Mouse (Mus musculus): ENCODE results near the gene Ankrd11.
"Not testable (repeated sequence)": the region's sequence is repeated elsewhere in the genome, so short reads cannot be mapped to it uniquely, and the experiment has no call there.

Gene Ankrd11

DNA sequence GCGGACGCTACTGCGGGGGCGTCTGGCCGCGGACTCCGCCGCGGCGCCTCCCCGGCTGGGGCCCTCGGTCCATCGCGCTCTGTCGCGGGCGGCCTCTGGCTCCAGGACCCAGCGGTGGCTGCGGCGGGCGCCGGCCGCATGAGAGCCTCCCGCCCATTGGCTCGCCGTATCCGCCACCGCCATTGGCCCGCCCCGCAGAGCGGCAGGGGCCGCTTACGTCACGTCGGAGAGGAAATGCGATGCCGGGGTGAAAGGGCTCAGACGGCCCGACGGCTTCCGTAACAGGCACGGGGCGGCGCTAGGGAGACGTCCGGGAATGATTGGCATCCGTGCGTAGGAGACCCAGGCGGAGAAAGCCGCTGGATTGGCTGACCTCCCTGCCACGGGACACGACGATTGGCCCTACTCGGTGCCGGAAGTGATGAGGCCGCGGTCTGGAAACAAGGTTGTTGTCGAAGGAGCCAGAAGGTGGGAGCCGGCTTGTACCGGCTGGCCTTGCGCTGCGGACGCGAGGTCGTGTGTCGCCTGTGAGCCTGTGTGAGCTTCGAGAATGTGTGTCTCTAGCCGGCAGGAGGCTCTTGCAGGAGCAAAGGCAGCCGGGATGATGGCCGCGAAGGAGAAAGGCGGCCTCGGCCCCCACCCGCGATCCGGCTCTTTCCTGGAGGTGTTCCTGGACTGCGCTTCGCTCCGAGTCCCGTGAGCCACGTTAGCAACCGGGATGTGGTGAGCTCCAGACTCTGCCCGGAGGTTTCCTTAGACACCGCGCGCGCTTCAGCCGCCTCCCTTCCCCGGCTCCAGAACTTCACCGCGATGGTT, at the start of gene Ankrd11:
TSS of gene Ankrd11 (minus strand) at position 120 of the 816 bp plus-strand sequence.
- DNase-seq (ENCODE audit: low spot score in 2 of 2): peak; percentile 100

DNA sequence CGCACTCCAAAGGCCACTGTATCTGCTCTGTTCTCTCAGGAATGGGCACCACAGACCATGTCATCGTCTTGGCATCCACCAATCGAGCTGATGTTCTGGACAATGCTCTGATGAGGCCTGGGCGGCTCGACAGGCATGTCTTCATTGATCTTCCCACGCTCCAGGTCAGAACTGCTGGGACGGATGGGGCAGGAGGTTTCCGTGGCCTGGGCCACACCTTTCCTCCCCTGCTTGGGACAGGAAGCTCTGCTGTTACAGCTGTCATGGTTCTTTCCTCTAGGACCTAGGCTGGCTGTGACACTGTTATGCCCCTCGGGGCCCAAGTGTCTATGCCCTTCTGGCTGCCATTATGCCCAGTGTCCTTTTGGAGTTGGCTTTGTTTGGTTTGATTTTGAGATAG, 45.2 kb upstream of the Ankrd11 start:
- DNase-seq (ENCODE audit: low spot score in 2 of 2): no peak

DNA sequence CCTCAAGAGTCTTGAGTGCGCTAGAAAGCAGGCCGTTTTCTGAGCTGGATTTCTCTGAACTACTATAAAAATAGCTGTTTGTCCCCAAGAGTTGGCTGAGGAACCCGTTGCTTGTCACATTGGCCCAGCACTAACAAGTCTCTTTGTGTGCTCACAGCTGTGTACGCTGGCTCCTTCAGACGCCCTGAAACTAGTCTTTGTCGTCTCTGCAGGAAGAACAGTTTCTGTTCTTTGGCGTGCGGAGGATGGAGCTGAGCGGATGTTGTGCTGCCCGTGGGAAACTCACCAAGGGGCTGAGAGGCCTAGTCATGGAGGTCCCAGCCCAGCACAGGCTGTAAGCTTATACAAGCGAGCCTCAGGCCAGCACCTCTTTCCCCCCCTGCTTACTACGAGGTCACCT, 41.5 kb upstream of the Ankrd11 start:
- DNase-seq (ENCODE audit: low spot score in 2 of 2): no peak

DNA sequence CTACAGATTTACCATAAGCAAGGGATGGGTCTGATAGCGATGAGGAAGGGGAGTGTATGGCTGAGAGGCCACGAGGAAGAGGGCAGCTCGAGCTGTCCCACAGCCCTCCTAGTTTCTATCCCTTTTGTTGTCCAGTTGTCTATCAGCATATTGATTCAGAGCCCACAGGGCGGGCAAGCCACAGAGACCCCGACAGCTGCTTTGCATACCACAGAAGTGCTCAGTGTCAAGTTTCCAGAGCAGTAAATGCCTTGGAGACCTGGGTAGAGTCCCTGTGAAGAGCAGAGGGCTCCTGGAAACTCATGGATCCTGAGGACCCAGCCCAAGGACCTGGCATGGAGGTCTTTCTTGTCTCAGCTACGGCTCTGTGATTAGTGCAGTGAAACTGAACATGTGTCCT, 40.9 kb upstream of the Ankrd11 start:
- no peak for DNase-seq (ENCODE audit: low spot score in 2 of 2)

DNA sequence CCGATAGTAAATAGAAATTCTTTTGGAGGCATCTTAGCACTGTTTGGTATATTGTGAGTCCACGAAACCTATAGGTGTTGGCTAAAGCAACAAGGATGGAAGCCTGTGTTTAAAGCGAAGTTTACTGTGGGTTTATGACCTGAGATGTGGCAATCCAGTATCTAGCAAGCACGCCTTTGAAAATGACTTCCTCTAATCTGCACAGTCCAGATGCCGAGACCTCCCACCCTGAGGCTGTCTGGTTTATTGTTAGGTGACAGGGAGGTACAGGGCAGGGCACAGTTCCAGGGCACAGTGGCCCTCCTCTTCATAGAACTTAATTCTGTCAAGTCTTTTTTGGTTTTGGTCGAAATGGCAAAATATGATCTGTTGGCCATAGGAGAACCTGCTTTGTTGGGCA, 35.1 kb upstream of the Ankrd11 start:
- DNase-seq (ENCODE audit: low spot score in 2 of 2): no peak

DNA sequence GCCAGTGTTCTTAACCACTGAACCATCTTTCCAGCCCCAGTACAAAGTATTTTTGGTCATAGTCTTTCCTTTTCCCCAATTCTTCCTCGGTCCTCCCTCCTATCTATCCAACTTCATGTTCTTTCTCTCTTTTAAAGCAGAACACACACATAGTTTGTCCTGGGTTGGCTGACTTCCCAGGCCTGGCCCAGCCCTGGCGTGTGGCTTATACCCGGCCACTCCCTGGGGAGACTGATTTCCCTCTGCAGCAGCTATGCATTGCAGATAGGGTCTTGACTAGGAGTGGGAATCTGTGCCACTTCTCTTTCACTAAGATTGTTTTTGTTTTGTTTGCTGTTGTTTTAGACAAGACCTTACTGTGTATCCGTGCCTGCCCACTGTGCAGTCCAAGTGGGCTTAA, 29.1 kb upstream of the Ankrd11 start:
- DNase-seq (ENCODE audit: low spot score in 2 of 2): peak in 1 of 2 experiments; percentile 6

DNA sequence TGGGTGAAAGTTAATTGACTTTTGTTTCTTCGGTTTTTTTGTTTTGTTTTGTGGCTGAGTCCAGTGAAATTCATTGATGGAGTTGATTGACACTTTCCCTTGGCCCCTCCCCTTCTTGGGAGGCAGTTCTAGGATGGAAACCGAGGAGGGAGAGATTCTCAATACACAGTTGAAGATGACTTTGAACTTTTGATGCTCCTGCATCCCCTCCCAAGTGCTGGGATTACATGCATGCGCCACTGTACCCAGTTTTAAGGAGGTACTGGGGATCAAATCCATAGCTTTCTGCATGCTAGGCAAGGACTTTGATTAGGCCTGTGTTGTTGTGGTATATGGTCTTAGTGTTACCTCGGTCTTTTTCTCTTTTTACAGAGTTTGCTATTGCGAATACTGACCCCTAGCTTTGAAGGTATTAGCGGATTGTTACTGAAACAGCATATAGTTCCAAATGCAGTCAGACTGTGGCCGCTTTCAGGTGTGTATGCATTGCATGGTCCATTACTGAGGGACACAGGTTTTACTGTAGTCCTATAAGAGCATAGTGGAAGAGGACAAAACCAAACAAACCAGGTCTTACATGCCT, 24.1 kb upstream of the Ankrd11 start:
- DNase-seq (ENCODE audit: low spot score in 2 of 2): no peak

DNA sequence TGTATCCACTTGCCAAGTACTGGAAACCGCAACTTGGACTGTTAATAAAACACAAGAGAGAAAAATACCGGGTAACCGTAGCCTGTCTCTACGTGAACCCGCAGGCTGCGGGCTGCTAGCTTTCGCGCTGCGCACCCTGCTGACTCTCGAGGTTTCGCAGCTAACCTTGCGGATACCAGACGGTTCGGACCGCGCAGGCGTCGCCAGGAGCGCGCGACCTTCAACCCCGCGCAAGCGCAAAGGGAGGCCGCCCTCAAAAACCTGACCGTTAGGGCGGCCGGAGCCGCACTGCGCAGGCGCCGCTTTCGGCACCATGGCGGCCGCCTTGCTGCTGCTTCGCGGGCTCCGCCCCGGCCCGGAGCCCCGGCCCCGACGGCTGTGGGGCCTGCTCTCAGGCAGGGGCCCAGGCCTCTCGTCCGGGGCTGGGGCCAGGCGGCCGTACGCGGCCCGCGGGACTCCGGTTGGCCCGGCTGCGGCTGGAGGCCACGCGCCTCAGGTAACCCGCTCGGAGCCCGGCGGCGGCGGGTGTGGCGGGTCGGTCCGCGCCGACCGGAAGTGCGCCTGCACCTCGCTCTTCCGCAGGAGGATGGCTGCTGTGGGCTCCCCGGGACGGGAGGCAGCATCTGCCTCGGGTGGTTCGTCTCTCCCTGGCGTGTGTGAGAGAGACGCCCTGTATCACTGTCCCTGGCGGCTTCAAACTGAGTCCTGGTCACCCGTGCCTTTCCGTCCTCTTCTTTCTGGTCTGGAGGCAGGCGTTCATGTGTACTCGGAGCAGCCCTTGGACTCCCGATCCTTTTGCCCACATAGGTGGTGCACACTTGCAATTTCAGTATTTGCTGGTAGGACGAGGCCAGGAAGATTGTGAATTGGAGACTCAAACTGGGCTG, 23.4 kb upstream of the Ankrd11 start:
- DNase-seq (ENCODE audit: low spot score in 2 of 2): peak; percentile 95 to 96

DNA sequence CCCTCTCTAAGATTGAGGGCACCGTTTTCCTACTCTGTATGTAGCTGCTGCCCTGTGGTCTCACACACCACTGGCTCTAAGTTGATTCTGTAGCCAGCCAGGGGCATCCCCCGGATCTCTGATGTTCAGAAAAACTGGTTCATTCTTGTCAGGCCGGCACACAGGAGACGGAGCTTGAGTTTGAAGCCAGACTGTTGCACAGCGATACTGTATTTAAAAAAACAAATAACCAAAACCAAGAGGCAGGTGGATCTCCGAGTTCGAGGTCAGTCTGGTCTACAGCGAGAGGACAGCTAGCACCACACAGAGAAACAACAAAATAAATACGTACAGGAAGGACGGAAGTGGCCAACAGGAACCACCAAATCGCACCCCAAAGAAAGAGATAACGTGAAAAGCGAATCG, 22.7 kb upstream of the Ankrd11 start:
- no peak for DNase-seq (ENCODE audit: low spot score in 2 of 2)

DNA sequence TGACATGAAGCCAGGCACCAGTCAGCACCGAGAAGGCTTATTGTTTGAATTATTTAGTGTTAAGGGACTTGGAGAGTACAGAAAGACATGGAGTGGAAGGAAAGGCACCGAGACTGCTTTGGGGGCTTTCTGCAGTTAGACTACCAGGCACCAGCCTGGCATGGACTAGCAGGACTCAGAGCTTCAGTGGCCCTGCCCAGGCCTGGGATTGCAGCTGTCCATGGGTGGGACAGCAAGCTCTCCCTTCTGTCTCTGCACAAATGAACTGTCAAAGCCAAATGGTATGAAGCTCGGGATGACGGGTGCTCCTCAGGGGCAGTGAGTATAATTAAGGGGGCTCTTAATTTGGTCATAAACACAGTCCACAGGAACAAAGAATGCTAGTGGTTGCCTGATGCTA, 22.0 kb upstream of the Ankrd11 start:
- no peak for DNase-seq (ENCODE audit: low spot score in 2 of 2)

DNA sequence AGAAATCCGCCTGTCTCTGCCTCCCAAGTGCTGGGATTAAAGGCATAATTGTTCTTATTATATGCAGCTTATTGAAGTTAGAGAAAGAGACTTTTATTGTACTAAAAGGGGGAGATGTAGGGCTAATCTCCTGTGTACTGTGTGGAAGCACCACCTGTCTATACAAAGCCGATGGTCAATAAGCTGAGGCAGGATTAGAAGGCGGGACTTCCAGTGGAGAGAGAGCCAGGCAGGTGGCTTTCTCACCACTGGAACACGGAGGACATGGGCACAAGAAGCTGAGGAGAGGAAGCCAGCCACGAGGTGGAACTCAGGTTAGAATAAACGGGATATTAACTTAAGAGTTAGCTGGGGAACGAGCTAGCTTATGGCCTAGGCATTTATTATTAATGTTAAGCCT, 20.6 kb upstream of the Ankrd11 start, which contains the start of gene Spg7:
TSS of gene Spg7 (plus strand) at position 222 of the 400 bp plus-strand sequence.
- no peak for DNase-seq (ENCODE audit: low spot score in 2 of 2)

DNA sequence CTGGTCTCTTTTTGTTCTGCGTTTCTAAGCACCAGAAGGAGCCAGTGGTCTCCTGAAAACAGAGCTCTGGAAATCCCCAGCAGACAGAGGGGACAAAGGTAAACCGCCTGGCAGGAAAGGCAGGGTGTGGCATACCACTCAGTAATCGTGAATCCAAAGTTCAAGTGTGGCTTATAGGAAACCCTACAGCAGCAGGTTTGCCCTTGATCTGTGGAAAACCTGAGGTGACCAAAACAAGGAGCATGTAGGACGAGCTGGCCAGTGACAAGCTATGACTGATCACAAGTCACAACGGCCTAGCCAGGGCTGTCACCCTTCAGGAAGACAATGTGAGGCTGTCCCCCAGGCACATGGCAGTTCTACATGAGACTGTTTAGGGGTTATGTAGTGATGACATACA, 9.4 kb upstream of the Ankrd11 start:
- DNase-seq (ENCODE audit: low spot score in 2 of 2): no peak

DNA sequence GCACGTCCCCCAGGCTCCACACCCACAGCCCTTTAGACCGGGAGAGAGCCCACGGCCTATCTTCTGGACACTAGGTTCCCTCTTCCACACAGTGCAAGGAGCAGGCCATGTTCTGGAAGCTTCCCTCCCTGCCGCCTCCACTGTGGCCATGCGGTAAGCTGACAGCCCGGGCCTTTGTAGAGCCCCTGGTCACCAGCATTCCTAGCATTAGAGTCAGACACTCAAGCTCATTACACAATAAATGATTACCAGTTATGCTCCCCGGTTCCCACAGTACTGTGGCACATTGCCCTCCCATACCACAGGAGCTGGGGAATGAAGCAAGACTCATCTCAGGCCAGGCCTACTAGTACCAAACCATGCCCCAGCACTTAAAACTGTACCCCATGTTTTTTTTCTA, 6.3 kb upstream of the Ankrd11 start:
- DNase-seq (ENCODE audit: low spot score in 2 of 2): no peak

DNA sequence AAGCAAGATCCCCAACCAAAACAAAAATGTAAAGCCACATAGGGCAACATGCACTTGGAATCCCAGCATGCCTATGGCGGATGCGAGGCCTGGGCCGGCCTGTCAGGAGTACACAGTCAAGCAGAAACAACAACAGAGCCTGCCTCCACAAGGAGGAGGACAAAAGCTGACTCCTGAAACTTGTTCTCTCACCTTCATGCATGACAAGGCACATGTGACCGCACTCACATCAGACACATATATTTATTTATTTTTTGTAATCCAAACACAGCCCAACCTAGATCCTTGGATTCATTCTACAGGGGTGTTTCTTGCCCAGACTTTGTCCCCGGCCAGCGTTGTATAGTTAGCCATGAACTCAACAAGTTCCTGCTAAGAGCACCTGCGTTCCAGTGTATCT, 5.8 kb upstream of the Ankrd11 start:
- DNase-seq (ENCODE audit: low spot score in 2 of 2): no peak

DNA sequence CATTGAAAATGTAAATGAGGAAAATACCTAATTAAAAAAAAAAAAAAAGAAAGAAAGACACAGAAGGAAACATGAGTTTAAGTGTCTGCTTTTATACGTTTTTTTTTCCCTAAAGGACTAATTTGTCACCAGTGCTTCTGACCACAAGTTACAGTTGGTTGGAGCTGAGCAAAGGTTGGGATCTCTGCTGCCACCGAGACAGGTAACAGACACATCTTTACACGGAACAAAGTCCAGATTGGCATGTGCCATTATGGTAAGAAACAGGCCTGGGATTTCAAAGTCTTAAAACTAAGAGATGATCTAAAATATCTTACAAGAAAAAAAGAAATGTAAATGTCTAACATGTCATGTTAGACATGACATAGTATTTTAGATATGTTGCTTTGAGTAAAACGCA, 4.6 kb upstream of the Ankrd11 start:
- no peak for DNase-seq (ENCODE audit: low spot score in 2 of 2)

DNA sequence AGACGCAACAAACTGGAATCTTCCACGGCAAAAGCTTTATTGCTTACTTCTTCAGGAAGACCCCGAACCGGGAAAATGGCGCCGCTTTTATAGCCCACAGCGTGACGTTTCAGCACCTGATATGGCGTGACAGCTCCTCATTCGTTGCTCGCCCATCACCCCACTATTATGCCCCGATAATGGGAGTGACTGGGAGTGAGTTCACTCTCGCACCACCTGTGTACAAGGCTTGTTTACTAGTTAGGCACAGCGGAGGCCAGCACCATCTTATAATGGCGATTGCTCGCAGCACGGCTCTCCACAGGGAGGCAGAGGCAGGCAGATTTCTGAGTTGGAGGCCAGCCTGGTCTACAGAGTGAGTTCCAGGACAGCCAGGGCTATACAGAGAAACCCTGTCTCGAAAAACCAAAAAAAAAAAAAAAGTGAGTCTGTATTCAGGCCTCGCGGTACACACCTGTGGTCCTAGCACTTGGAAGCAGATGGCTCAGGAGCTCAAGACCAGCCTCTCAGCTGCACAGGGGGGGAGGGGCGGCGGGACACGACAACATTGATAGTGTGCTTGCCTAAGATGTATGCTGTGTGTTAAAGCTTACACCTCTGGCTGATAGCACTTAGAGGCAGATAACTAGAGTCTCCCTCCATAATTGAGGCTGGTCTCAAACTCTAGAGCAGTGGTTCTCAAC, 2.8 kb upstream of the Ankrd11 start:
- not testable (repeated sequence) for DNase-seq (ENCODE audit: low spot score in 2 of 2)

DNA sequence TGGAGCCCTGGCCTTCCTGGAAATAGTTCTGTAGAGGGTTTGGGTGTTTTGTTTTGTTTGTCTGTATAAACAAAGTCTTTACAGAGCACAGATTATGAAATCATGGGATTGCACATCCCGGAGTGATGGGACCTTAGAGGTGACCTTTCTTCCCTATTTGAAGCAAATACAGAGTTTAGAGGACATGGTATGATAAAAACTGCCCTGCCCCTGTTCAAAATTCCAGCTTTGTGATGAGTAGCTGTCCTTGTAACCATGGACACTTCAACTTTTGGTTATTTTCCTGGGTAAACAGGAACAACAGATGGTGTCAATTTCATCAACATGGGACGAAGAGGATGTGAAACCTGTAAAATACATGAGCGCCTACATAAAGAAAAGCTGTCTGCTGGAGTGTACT, 1.9 kb upstream of the Ankrd11 start:
- DNase-seq (ENCODE audit: low spot score in 2 of 2): no peak

DNA sequence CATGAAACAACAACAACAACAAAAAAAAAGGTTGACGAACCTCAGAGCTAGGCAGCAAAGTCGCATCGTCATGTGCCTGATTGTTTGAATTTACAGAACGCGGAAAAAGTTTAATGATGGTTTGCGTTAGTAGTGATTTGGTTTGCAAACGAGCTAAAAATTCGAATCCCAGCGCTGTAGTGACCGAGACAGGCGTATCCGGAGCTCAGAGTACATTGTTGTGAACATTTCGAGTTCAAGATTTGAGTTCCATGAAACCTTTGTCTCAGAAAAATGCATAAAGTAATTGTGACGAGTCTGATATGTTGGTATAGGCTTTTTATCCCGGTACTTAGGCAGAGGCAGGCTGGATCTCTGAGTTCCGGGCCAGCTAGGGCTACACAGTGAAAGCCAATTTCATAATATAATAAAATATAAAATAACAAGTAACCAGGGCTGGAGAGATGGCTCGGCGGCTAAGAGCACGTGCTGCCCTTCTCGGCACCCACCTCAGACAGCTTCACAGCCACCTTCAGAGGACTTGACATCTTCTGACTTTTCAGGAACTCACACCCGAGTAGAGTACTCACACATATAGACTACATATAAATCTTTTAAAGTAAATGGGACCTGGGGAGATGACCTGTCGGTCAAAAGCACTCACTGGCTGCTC, 1.0 kb upstream of the Ankrd11 start:
- no peak for DNase-seq (ENCODE audit: low spot score in 2 of 2)

DNA sequence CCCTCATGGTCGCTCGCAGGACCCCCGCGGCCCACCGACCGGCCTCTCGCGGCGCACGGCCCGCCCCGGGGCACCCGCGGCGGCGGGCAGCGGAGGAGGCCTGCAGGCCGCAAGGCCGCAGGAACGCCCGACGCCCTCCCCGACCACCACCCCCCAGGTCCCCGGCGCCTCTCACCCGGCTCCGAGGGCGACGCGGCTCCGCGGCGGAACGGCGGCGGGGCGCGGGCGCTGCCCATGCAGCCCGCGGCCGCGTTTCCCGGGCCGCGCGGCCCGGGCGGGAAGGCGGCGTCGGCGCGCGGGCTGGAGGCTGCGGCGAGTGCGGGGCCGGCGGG, 337 bp downstream of the Ankrd11 start:
- DNase-seq (ENCODE audit: low spot score in 2 of 2): no peak

DNA sequence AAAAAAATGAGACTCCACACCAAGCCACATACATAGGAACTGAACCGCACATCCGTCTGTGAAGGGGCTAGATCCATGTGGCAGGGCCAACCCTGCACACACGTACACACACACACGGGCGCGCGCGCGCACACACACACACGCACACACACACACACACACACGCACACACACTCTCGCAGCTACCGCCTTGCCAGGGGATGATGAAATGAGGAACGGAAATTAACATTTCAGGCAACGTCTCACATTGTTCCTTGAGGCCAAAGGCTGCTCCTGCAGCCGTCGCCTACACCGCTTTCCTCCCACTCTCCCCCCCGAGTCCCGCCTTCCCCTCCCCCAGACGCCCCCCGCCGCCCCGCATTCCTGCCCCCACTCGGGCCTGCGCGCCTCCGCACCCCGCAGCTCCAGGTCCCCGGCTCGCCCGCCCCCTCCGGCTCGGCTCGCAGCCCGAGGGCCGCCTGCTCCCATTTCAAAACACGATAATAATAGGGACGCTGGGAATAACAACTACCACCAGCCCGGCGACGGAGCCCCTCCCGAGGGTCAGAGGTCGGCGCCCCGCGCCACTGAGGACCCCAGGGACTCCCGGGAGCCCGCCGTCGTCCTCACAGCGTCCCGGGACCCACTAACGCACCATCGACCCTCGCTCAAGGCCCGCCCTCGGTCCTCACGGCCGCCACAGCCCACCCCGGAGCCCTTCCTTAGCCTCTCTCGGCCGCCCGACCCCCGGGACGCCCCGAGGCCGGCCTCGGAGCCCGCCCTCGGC, 886 bp downstream of the Ankrd11 start:
- peak; percentile 67 to 74 for DNase-seq (ENCODE audit: low spot score in 2 of 2)
